Mouse (Mus musculus): Measurements from ENCODE around the gene Serpinb1b. TPM values are rescaled to one million over a fixed set of nuclear protein-coding genes. Genes with fewer than 3 reads are reported as not detected.

The Serpinb1b gene
- polyA plus RNA-seq, 1 experiment from 2014 or later = 7.1 TPM

- H3K4me3 ChIP-seq (ENCODE audit: low read depth, low read length) = no peak overlapping the region
- H3K9me3 ChIP-seq (replicated peaks; ENCODE audit: control insufficient read depth, low read length) = no peaks in the 10 kb centered on the region; the same call in 1 of the 2 replicates
- WGBS = 79% methylated on average over 3 of the region's 3 CpGs
- H3K27me3 ChIP-seq (replicated peaks; ENCODE audit: control insufficient read depth, insufficient read depth, low read length) = no peaks in the 10 kb centered on the region
- H3K9ac ChIP-seq (ENCODE audit: low read length) = no peak overlapping the region
- H3K4me1 ChIP-seq (ENCODE audit: control insufficient read depth, insufficient read depth, low read length) = no peaks in the 10 kb centered on the region
- no peak overlapping the region for H3K4me2 ChIP-seq (ENCODE audit: low read length)
- H3K27ac ChIP-seq (ENCODE audit: low read depth, low read length) = no peak overlapping the region
- no peak for DNase-seq (ENCODE audit: low spot score)
- H3K36me3 ChIP-seq (ENCODE audit: control insufficient read depth, insufficient read depth, low read length) = no peaks in the 10 kb centered on the region
- no peak for ATAC-seq
Observed at GRCm38 (mm10) chr13:33141435-33141834, 63.1 kb downstream of the Serpinb1b start.

Other genes with a start within 250 kb of the Serpinb1b start
- 0.93 and 1.9 TPM in 2 replicates for gene Serpinb1a, start 227.4 kb upstream of the Serpinb1b start, polyA plus RNA-seq (2014; fragmentation: Nextera tagmentation; extraction: Ambion mirVana)
- not detected in 2 replicates for gene Serpinb1c, start 180.4 kb upstream of the Serpinb1b start, polyA plus RNA-seq (2014; fragmentation: Nextera tagmentation; extraction: Ambion mirVana)
- gene Serpinb6b, start 113.4 kb upstream of the Serpinb1b start, polyA plus RNA-seq (2014; fragmentation: Nextera tagmentation; extraction: Ambion mirVana) = 1.3 and 1.8 TPM in 2 replicates
- 1.2 and 1.3 TPM in 2 replicates for gene Serpinb9, start 75.3 kb upstream of the Serpinb1b start, polyA plus RNA-seq (2014; fragmentation: Nextera tagmentation; extraction: Ambion mirVana)
- 0.25 and 0.61 TPM in 2 replicates for gene Serpinb9b, start 51.2 kb upstream of the Serpinb1b start, polyA plus RNA-seq (2014; fragmentation: Nextera tagmentation; extraction: Ambion mirVana)
- gene Serpinb9c, start 81.2 kb downstream of the Serpinb1b start, polyA plus RNA-seq (2014; fragmentation: Nextera tagmentation; extraction: Ambion mirVana) = not detected in 2 replicates
- not detected in 2 replicates for gene Serpinb9d, start 114.4 kb downstream of the Serpinb1b start, polyA plus RNA-seq (2014; fragmentation: Nextera tagmentation; extraction: Ambion mirVana)
- not detected in 2 replicates for gene Serpinb9e, start 171.0 kb downstream of the Serpinb1b start, polyA plus RNA-seq (2014; fragmentation: Nextera tagmentation; extraction: Ambion mirVana)
- gene Serpinb9f, start 245.5 kb downstream of the Serpinb1b start, polyA plus RNA-seq (2014; fragmentation: Nextera tagmentation; extraction: Ambion mirVana) = not detected in 2 replicates